Mouse (Mus musculus): ENCODE measurements around the gene Xpnpep1. TPM values are rescaled to one million over a fixed set of nuclear protein-coding genes. Genes with fewer than 3 reads are reported as not detected.

Gene Xpnpep1
- total and polyA plus RNA-seq, 3 experiments = 49.8 to 70.1 (median 59.8) TPM

GRCm38 (mm10) chr19:53081339-53081738 lies 41.3 kb upstream of the Xpnpep1 start:
- no peaks in the 10 kb centered on the region for H3K27me3 ChIP-seq (ENCODE audit: control insufficient read depth, insufficient read depth, low read length)
- no peak overlapping the region for H3K27ac ChIP-seq
- H3K4me3 ChIP-seq = no peak overlapping the region
- H3K9ac ChIP-seq (ENCODE audit: low read depth, low read length) = no peak overlapping the region
- 85% methylated on average over 3 of the region's 3 CpGs for WGBS
- H3K36me3 ChIP-seq (ENCODE audit: control insufficient read depth, insufficient read depth, low read length) = no peaks in the 10 kb centered on the region
- no peaks in the 10 kb centered on the region for H3K79me2 ChIP-seq (replicated peaks; ENCODE audit: control insufficient read depth, insufficient read depth, low read length)
- no peaks in the 10 kb centered on the region for H3K4me1 ChIP-seq (ENCODE audit: control insufficient read depth, insufficient read depth, low read length)
- intact Hi-C loops (cut with DNase I) = no loop called here
- no peak for TF ChIP-seq POLR2A (IDR thresholded peaks at IDR 0.05; ENCODE audit: insufficient read depth, low read depth, low read length)
- TF ChIP-seq CTCF (IDR thresholded peaks at IDR 0.05) = no peak
- TF ChIP-seq EP300 (IDR thresholded peaks at IDR 0.05; ENCODE audit: insufficient read depth, low read depth, low read length) = no peak
- no peak for DNase-seq

GRCm38 (mm10) chr19:53080921-53081320 lies 40.9 kb upstream of the Xpnpep1 start:
- TF ChIP-seq EP300 (IDR thresholded peaks at IDR 0.05; ENCODE audit: insufficient read depth, low read depth, low read length) (no peak), CTCF (IDR thresholded peaks at IDR 0.05) (no peak), POLR2A (IDR thresholded peaks at IDR 0.05; ENCODE audit: insufficient read depth, low read depth, low read length) (no peak)
- WGBS = 57% methylated on average over 6 of the region's 6 CpGs
- intact Hi-C loops (cut with DNase I) = no loop called here
- no peaks in the 10 kb centered on the region for H3K79me2 ChIP-seq (replicated peaks; ENCODE audit: control insufficient read depth, insufficient read depth, low read length)
- H3K4me1 ChIP-seq (ENCODE audit: control insufficient read depth, insufficient read depth, low read length) = peaks cover 3% of the 10 kb centered on the region; the same call in 1 of the 2 replicates
- H3K9ac ChIP-seq (ENCODE audit: low read depth, low read length) = no peak overlapping the region
- H3K27me3 ChIP-seq (ENCODE audit: control insufficient read depth, insufficient read depth, low read length) = no peaks in the 10 kb centered on the region
- no peak overlapping the region for H3K4me3 ChIP-seq
- H3K27ac ChIP-seq = no peak overlapping the region
- no peaks in the 10 kb centered on the region for H3K36me3 ChIP-seq (ENCODE audit: control insufficient read depth, insufficient read depth, low read length)
- no peak for DNase-seq

- TF ChIP-seq EP300 (IDR thresholded peaks at IDR 0.05; ENCODE audit: insufficient read depth, low read depth, low read length) (no peak), POLR2A (IDR thresholded peaks at IDR 0.05; ENCODE audit: insufficient read depth, low read depth, low read length) (no peak), CTCF (IDR thresholded peaks at IDR 0.05) (no peak)
- Histone ChIP-seq H3K4me3 (no peak overlapping the region), H3K27ac (no peak overlapping the region), H3K9ac (ENCODE audit: low read depth, low read length) (no peak overlapping the region), H3K4me1 (ENCODE audit: control insufficient read depth, insufficient read depth, low read length) (peaks cover 4% of the 10 kb centered on the region; the same call in 1 of the 2 replicates), H3K27me3 (ENCODE audit: control insufficient read depth, insufficient read depth, low read length) (no peaks in the 10 kb centered on the region), H3K36me3 (ENCODE audit: control insufficient read depth, insufficient read depth, low read length) (no peaks in the 10 kb centered on the region), H3K79me2 (replicated peaks; ENCODE audit: control insufficient read depth, insufficient read depth, low read length) (no peaks in the 10 kb centered on the region)
- WGBS = 75% methylated on average over 3 of the region's 3 CpGs
- no peak for DNase-seq
- intact Hi-C loops (cut with DNase I) = no loop called here
Measured at GRCm38 (mm10) chr19:53080487-53080886, 40.5 kb upstream of the Xpnpep1 start.

GRCm38 (mm10) chr19:53080026-53080425 lies 40.0 kb upstream of the Xpnpep1 start:
- H3K4me3 ChIP-seq = no peak overlapping the region
- intact Hi-C loops (cut with DNase I) = no loop called here

GRCm38 (mm10) chr19:53078271-53079085 lies 38.5 kb upstream of the Xpnpep1 start:
- no peaks in the 10 kb centered on the region for H3K79me2 ChIP-seq (replicated peaks; ENCODE audit: control insufficient read depth, insufficient read depth, low read length)
- 71% methylated on average over 9 of the region's 9 CpGs for WGBS
- H3K27me3 ChIP-seq (ENCODE audit: control insufficient read depth, insufficient read depth, low read length) = no peaks in the 10 kb centered on the region
- no peak for DNase-seq
- H3K9ac ChIP-seq (ENCODE audit: low read depth, low read length) = no peak overlapping the region
- no peak for TF ChIP-seq CTCF (IDR thresholded peaks at IDR 0.05)
- TF ChIP-seq POLR2A (IDR thresholded peaks at IDR 0.05; ENCODE audit: insufficient read depth, low read depth, low read length) = no peak
- no peak for TF ChIP-seq EP300 (IDR thresholded peaks at IDR 0.05; ENCODE audit: insufficient read depth, low read depth, low read length)
- H3K4me1 ChIP-seq (ENCODE audit: control insufficient read depth, insufficient read depth, low read length) = peaks cover 5% of the 10 kb centered on the region
- no peak overlapping the region for H3K27ac ChIP-seq
- intact Hi-C loops (cut with DNase I) = no loop called here
- H3K36me3 ChIP-seq (ENCODE audit: control insufficient read depth, insufficient read depth, low read length) = no peaks in the 10 kb centered on the region
- no peak overlapping the region for H3K4me3 ChIP-seq

More at GRCm38 (mm10) chr19:53080026-53080425, 40.0 kb upstream of the Xpnpep1 start:
- Histone ChIP-seq H3K79me2 (replicated peaks; ENCODE audit: control insufficient read depth, insufficient read depth, low read length) (no peaks in the 10 kb centered on the region), H3K27me3 (ENCODE audit: control insufficient read depth, insufficient read depth, low read length) (no peaks in the 10 kb centered on the region), H3K4me1 (ENCODE audit: control insufficient read depth, insufficient read depth, low read length) (peaks cover 4% of the 10 kb centered on the region), H3K9ac (ENCODE audit: low read depth, low read length) (no peak overlapping the region), H3K36me3 (ENCODE audit: control insufficient read depth, insufficient read depth, low read length) (no peaks in the 10 kb centered on the region), H3K27ac (no peak overlapping the region)
- 91% methylated on average over 11 of the region's 11 CpGs for WGBS
- DNase-seq = no peak
- TF ChIP-seq POLR2A (IDR thresholded peaks at IDR 0.05; ENCODE audit: insufficient read depth, low read depth, low read length) (no peak), EP300 (IDR thresholded peaks at IDR 0.05; ENCODE audit: insufficient read depth, low read depth, low read length) (no peak), CTCF (IDR thresholded peaks at IDR 0.05) (no peak)

GRCm38 (mm10) chr19:53077278-53077677 lies 37.3 kb upstream of the Xpnpep1 start:
- H3K27me3 ChIP-seq (ENCODE audit: control insufficient read depth, insufficient read depth, low read length) = no peaks in the 10 kb centered on the region
- H3K4me1 ChIP-seq (ENCODE audit: control insufficient read depth, insufficient read depth, low read length) = peaks cover 5% of the 10 kb centered on the region
- WGBS = 95% methylated on average over 5 of the region's 5 CpGs
- no peaks in the 10 kb centered on the region for H3K79me2 ChIP-seq (replicated peaks; ENCODE audit: control insufficient read depth, insufficient read depth, low read length)
- no peak overlapping the region for H3K4me3 ChIP-seq
- H3K9ac ChIP-seq (ENCODE audit: low read depth, low read length) = no peak overlapping the region
- H3K36me3 ChIP-seq (ENCODE audit: control insufficient read depth, insufficient read depth, low read length) = no peaks in the 10 kb centered on the region
- intact Hi-C loops (cut with DNase I) = no loop called here
- TF ChIP-seq CTCF (IDR thresholded peaks at IDR 0.05) (no peak), EP300 (IDR thresholded peaks at IDR 0.05; ENCODE audit: insufficient read depth, low read depth, low read length) (no peak), POLR2A (IDR thresholded peaks at IDR 0.05; ENCODE audit: insufficient read depth, low read depth, low read length) (no peak)
- DNase-seq = no peak
- H3K27ac ChIP-seq = no peak overlapping the region
